Mouse (Mus musculus): ENCODE measurements around the gene Ctcf. TPM values are rescaled to one million over a fixed set of nuclear protein-coding genes. Genes with fewer than 3 reads are reported as not detected.

The Ctcf gene
- polyA plus RNA-seq, 1 experiment from 2014 or later = 103 TPM

DNA sequence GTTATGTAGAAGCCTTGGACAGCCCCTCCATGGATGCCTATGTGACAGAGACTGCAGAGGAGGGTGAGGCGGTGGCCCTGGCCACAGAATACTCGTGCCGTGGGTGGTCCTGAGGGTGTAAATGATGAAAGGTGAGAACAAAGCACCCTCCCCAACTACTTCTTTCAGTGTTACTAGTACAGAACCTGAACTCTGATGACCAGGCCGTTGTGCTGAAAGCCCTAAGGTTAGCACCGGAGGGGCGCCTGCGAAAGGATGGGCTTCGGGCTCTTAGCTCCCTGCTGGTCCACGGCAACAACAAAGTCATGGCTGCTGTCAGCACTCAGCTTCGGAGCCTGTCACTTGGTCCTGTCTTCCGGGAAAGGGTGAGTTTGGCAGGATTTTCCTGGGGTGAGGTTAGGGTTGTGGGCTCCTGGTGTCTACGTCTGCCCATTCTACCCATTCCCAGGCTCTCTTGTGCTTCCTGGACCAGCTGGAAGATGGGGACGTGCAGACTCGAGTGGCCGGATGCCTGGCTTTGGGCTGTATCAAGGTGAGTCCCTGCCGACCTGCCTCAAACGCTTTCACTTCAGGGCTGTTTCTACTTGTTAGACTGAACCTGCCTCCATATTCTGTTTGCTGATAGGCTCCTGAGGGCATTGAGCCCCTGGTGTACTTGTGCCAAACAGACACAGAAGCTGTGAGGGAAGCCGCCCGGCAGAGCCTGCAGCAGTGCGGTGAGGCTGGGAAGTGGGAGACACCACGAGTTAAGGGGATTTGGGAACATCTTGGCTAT, 15.2 kb upstream of the Ctcf start:
- H3K36me3 ChIP-seq = peaks cover 74% of the 10 kb centered on the region
- no peak overlapping the region for H3K27ac ChIP-seq
- no peaks in the 10 kb centered on the region for H3K9me3 ChIP-seq
- no peak overlapping the region for H3K4me3 ChIP-seq
- H3K4me1 ChIP-seq = peaks cover 35% of the 10 kb centered on the region
- H3K27me3 ChIP-seq (ENCODE audit: insufficient read depth, poor library complexity, severe bottlenecking) = no peaks in the 10 kb centered on the region
- WGBS = 86% methylated on average over 21 of the region's 21 CpGs
- peak; percentile 76 for DNase-seq (ENCODE audit: low spot score)

DNA sequence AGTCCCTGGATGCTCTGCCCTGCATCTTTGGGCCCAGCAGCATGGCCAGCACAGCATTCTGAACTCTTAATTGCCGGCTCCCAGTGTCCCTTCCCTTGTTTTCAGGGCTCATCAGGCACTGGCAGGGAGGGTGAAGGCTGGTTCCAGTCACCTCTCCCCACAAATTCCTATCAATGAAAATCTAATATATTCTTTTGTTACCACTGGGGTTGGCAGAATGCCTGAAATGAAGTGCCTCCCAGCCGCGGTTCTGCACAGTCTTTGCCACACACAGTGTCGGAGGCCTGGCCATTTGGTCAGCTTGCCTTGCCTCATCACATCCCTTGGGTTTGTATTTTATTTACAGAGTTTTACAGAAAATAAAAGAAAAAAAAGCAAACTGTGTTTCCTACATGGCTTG, 14.5 kb upstream of the Ctcf start:
- peak; percentile 64 for DNase-seq (ENCODE audit: low spot score)
- 83% methylated on average over 4 of the region's 4 CpGs for WGBS
- H3K36me3 ChIP-seq = peaks cover 67% of the 10 kb centered on the region
- H3K4me1 ChIP-seq = peaks cover 35% of the 10 kb centered on the region
- H3K27ac ChIP-seq = no peak overlapping the region
- H3K9me3 ChIP-seq = no peaks in the 10 kb centered on the region
- no peaks in the 10 kb centered on the region for H3K27me3 ChIP-seq (ENCODE audit: insufficient read depth, poor library complexity, severe bottlenecking)
- no peak overlapping the region for H3K4me3 ChIP-seq

DNA sequence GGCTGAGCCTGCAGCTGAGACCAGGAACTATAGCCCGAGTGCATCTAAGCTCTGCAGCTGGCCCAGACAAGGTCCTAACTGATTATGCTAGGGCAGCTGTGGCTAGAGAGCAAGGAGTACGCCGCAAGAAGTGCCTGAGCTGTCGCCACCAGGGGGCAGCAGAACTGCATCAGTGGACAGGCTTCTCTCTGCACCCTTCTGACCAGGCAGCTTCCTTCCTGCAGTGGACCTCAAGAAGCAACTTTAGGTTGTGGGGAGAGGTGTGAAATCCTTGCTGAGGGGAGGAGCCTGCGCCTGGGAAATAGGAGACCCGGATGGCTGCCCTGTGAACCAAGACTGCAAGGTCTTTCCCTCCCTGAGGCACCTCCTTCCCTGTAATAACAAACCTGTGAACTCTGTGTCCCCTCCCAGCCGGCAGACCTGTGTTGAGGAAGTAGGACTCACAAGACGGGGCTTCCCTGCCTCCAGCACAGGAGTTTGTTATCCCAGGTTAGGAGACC, 13.9 kb upstream of the Ctcf start:
- Histone ChIP-seq H3K9me3 (no peaks in the 10 kb centered on the region), H3K27ac (peak overlapping the region; percentile 48; the same call in 1 of the 2 replicates), H3K4me3 (peak overlapping the region; percentile 16; the same call in 1 of the 2 replicates), H3K4me1 (peaks cover 35% of the 10 kb centered on the region), H3K36me3 (peaks cover 61% of the 10 kb centered on the region), H3K27me3 (ENCODE audit: insufficient read depth, poor library complexity, severe bottlenecking) (no peaks in the 10 kb centered on the region)
- peak; percentile 96 for DNase-seq (ENCODE audit: low spot score)
- WGBS = 5% methylated on average over 8 of the region's 8 CpGs

DNA sequence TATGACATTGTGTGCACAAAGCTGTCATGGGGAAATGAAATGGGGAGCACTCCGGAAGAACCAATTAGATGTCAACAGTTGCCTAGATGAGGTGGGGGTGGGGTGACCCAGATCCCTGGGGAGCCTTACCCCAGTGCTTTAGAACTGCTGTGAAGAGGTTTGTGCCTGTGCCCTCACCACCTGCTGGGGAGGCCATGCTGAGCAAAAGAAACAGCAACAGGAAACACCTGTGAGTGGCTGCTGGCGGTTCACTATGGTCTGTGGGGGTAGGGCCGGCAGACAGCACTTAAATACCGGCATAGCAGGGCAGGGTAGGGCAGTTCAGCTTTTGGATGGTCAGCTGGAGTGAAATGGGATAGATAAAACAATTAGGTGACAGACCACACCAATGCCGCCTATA, 13.2 kb upstream of the Ctcf start:
- Histone ChIP-seq H3K27me3 (ENCODE audit: insufficient read depth, poor library complexity, severe bottlenecking) (no peaks in the 10 kb centered on the region), H3K36me3 (peaks cover 55% of the 10 kb centered on the region), H3K4me1 (peaks cover 35% of the 10 kb centered on the region), H3K9me3 (no peaks in the 10 kb centered on the region), H3K4me3 (no peak overlapping the region; the same call in 1 of the 2 replicates), H3K27ac (no peak overlapping the region)
- 31% methylated on average over 5 of the region's 5 CpGs for WGBS
- peak; percentile 69 for DNase-seq (ENCODE audit: low spot score)

DNA sequence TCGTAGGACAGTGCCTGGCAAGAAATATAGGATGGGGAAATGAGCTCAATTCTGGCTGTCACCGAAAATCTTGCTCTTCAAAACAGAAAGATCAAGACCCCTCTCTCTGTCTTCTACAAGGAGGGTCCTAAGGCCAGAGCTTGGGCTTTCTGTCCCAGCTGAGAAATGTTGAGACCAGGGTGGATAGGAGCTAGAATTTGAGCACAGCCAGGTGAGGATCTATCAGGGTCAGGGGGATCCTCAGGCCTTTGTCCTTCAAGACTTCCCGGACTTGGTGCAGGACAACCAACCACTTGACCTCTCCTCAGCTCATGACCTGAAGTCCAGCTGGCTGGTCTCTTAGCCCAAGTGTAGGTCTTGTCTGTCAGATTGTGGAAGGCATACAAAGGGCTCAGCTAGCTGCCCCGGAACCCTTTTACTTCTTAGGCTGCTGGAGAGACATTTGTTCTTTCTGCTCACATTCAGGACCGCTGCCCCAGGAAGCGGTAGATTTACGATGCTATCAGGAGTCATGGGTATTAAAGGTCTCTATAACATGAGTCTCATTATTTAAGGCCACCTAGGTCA, 12.6 kb upstream of the Ctcf start:
- 56% methylated on average over 7 of the region's 7 CpGs for WGBS
- Histone ChIP-seq H3K27me3 (ENCODE audit: insufficient read depth, poor library complexity, severe bottlenecking) (no peaks in the 10 kb centered on the region), H3K4me1 (peaks cover 35% of the 10 kb centered on the region), H3K36me3 (peaks cover 48% of the 10 kb centered on the region), H3K27ac (no peak overlapping the region), H3K4me3 (no peak overlapping the region), H3K9me3 (no peaks in the 10 kb centered on the region)
- DNase-seq (ENCODE audit: low spot score) = peak; percentile 50

DNA sequence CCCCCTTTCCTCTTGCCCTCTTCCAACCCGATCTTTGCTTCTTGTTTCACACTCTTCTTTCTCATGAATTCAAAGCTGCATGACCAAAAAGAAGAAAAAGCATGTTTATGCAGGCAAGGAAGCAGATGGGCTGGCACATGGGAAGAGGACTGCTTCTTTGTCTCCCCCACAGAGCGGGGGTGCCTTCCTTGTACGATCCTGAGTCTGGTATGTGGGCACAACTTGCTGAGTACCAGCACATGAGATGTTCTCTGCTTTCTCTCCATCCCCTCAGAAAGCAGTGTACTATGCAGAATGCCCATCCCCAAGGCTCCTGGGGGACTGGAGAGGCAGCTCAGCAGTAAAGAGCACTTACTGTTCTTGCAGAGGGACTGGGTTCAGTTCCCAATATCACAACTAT, 12.0 kb upstream of the Ctcf start:
- Histone ChIP-seq H3K4me3 (no peak overlapping the region), H3K27ac (no peak overlapping the region), H3K36me3 (peaks cover 42% of the 10 kb centered on the region), H3K4me1 (peaks cover 35% of the 10 kb centered on the region), H3K27me3 (ENCODE audit: insufficient read depth, poor library complexity, severe bottlenecking) (no peaks in the 10 kb centered on the region), H3K9me3 (no peaks in the 10 kb centered on the region)
- WGBS = 72% methylated on average over 3 of the region's 3 CpGs
- DNase-seq (ENCODE audit: low spot score) = peak; percentile 28

DNA sequence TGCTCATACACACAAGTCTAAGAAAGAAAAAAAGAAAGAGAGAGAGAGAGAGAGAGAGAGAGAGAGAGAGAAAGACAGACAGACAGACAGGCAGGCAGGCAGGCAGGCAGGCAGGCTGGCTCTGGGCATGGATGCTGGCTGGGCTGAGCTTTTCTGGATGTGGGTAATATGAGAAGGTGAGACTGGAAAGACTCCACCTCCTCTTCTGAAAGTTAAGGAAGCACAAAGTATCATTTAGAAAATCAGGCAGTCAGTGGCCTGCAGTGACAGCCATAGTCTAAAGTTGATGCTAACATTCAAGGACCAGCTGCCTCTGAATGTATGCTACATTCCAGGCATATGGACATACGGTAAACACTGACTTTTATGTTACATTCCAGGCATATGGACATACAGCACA, 11.5 kb upstream of the Ctcf start:
- H3K4me3 ChIP-seq = no peak overlapping the region
- H3K36me3 ChIP-seq = peaks cover 37% of the 10 kb centered on the region
- 67% methylated on average over 1 of the region's 1 CpGs for WGBS
- H3K27me3 ChIP-seq (ENCODE audit: insufficient read depth, poor library complexity, severe bottlenecking) = no peaks in the 10 kb centered on the region
- peaks cover 35% of the 10 kb centered on the region for H3K4me1 ChIP-seq
- no peak overlapping the region for H3K27ac ChIP-seq
- peak; percentile 64 for DNase-seq (ENCODE audit: low spot score)
- no peaks in the 10 kb centered on the region for H3K9me3 ChIP-seq

DNA sequence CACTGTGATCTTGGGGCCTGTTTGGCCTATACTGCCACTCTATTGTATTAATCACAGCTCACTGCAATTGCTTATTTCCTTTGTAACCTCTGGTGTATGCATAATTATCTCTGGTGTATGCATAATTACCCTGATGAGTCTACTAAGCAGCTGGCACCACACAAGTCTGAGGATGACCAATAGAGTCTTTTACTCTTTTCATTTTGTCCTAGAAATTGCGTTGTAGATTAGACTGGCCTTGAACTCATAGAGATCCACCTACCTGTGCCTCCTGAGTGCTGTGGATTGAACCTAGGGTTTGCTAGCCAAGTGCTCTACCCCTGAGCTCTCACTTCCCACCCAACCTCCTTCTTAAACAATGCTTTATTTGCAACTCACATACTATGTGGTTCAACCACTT, 10.3 kb upstream of the Ctcf start:
- Histone ChIP-seq H3K4me1 (peaks cover 35% of the 10 kb centered on the region), H3K9me3 (no peaks in the 10 kb centered on the region), H3K36me3 (peaks cover 25% of the 10 kb centered on the region), H3K4me3 (no peak overlapping the region), H3K27ac (no peak overlapping the region), H3K27me3 (ENCODE audit: insufficient read depth, poor library complexity, severe bottlenecking) (no peaks in the 10 kb centered on the region)
- no peak for DNase-seq (ENCODE audit: low spot score)
- WGBS = 81% methylated on average over 1 of the region's 1 CpGs

DNA sequence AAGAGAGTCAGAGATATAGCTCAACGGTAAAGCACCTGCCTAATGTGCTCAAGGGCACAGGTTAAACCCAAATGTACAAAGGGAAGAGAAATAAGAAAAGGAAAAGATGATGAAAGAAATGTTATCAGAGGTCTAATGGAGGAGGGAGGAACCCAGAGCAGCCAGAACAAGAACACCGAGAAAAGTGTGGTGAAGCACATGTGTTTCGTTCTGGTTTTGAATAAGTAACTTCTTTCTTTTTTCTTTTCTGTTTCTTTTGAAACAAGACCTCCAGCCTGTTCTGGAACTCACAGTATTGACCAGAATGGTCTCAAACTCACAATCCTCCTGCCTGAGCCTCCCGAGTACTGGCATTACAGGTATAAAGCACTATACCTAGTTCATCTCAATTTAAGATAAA, 7.0 kb upstream of the Ctcf start:
- WGBS = 85% methylated on average over 4 of the region's 4 CpGs
- H3K4me1 ChIP-seq = peaks cover 9% of the 10 kb centered on the region

DNA sequence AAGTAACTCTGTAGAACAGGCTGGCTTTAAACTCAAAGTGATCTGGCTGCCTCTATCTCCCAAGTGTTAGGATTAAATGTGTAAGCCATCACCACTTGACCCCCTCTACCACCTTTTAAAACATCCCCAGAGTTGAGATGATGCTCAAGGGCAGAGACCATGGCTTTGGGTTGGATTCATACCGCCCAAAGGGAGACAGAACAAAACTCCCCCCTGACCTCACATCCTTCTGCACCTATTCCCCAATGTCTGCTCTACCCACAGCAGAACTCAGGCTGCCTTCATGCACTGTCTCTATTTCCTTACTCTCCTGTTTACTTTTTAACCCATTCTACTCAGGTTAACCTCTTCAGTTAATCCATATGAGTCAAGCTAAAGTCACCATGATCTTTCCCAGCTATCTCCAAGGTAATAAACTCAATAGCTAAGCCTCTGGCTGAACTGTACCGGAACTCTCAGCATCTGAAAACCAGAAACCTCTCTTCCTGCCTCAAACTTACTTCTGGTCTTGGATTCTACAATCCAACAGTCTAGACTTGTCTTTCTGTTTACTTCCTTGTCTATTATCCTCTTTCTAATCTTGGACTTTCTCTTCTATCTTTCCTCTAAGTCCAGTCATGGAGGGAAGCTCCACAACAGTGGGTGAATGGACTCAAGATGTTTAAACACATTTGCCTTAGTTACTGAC, 1.5 kb upstream of the Ctcf start:
- Histone ChIP-seq H3K4me1 (peaks cover 18% of the 10 kb centered on the region), H3K27ac (no peak overlapping the region), H3K36me3 (0 out of 2 replicates have a peak, but pooled peaks cover 4% of the 10 kb centered on the region), H3K27me3 (ENCODE audit: insufficient read depth, poor library complexity, severe bottlenecking) (no peaks in the 10 kb centered on the region), H3K9me3 (no peaks in the 10 kb centered on the region), H3K4me3 (peak overlapping the region; percentile 94)
- WGBS = 74% methylated on average over 2 of the region's 2 CpGs
- DNase-seq (ENCODE audit: low spot score) = no peak

More for the DNA sequence above, 7.0 kb upstream of the Ctcf start:
- DNase-seq (ENCODE audit: low spot score) = peak; percentile 38
- Histone ChIP-seq H3K4me3 (no peak overlapping the region), H3K36me3 (0 out of 2 replicates have a peak, but pooled peaks cover 3% of the 10 kb centered on the region), H3K9me3 (no peaks in the 10 kb centered on the region), H3K27ac (no peak overlapping the region), H3K27me3 (ENCODE audit: insufficient read depth, poor library complexity, severe bottlenecking) (no peaks in the 10 kb centered on the region)

DNA sequence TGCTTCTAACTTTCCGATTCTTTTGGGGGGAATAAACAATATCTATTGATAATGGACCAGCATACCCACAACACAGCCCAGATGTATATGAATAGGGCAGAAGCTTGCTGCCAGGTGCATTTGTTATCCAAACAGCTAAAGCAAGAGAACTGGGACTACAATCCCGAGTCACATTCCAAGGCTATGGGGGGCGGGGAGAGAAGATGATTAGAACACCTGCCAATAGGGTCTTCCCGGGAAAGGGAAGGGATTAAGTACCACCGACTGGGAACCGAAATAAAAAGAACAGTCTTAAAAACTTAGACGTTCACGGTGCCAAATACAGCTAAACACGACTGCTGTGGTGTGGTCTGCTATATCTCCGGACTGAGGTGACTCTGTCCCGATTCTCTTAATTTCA, 887 bp upstream of the Ctcf start:
- WGBS = 5% methylated on average over 11 of the region's 11 CpGs
- Histone ChIP-seq H3K4me1 (peaks cover 18% of the 10 kb centered on the region), H3K27ac (peak overlapping the region; percentile 99), H3K4me3 (peak overlapping the region; percentile 94), H3K36me3 (0 out of 2 replicates have a peak, but pooled peaks cover 4% of the 10 kb centered on the region), H3K9me3 (no peaks in the 10 kb centered on the region), H3K27me3 (ENCODE audit: insufficient read depth, poor library complexity, severe bottlenecking) (no peaks in the 10 kb centered on the region)
- DNase-seq (ENCODE audit: low spot score) = no peak

DNA sequence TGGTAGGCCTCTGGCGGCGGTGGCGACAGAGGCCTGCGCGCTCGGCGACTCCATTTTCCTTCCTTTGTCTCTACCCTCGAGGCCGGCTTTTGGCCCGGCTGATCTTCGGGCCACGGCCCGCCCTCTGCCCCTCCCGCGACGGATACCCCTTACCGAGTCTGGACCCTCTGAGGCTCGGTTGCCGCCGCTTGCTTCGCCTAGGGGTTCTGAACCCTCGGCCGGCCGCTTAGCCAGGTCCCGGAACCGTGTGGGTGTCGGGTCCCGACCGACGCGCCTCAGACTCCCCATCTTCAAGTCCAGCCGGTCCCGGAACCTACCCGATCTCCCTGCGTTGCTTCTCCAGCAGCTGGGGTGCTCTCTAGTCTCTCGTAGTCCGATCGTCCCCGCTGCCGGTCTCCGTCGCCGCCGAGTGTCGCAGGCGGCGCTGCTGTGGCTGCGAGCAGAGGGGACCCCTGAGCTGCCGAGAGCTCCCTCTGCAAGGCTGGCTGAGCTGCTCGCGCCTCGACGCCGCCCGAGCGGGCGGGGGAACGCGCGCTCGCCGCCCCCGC, 669 bp downstream of the Ctcf start, which contains the start of gene Agrp:
Gene Agrp, minus strand, starts transcription at position 431 of the 548 bp plus-strand sequence.
- DNase-seq (ENCODE audit: low spot score) = peak; percentile 90
- Histone ChIP-seq H3K4me1 (peaks cover 18% of the 10 kb centered on the region), H3K27ac (peak within 1 kb of the TSS; percentile 99), H3K36me3 (0 out of 2 replicates have a peak, but pooled peaks cover 4% of the 10 kb centered on the region), H3K9me3 (no peaks in the 10 kb centered on the region), H3K27me3 (ENCODE audit: insufficient read depth, poor library complexity, severe bottlenecking) (no peaks in the 10 kb centered on the region), H3K4me3 (peak within 1 kb of the TSS; percentile 94)
- under 1% methylated on average over 63 of the region's 63 CpGs for WGBS

All from heart, embryonic 10.5 days (tissue).